Mouse (Mus musculus) cerebellum, adult 2 months (tissue): ENCODE results near the gene Rnf182.

ENCODE experiments used
- CTCF ChIP-seq: fragments of 200-500 bp; IDR thresholded peaks from 2 replicates; pipeline ENCODE4 v1.5.1; 2011; ENCODE audit warnings: low read depth, mild to moderate bottlenecking, control low read depth, low read length, moderate library complexity, borderline replicate concordance; ENCODE audit not compliant: insufficient read depth
- POLR2A ChIP-seq: fragments of 200-500 bp; IDR thresholded peaks from 2 replicates; pipeline ENCODE4 v1.6.1; 2011; ENCODE audit warnings: low read length, control low read depth, borderline replicate concordance; ENCODE audit not compliant: insufficient read depth

DNA sequence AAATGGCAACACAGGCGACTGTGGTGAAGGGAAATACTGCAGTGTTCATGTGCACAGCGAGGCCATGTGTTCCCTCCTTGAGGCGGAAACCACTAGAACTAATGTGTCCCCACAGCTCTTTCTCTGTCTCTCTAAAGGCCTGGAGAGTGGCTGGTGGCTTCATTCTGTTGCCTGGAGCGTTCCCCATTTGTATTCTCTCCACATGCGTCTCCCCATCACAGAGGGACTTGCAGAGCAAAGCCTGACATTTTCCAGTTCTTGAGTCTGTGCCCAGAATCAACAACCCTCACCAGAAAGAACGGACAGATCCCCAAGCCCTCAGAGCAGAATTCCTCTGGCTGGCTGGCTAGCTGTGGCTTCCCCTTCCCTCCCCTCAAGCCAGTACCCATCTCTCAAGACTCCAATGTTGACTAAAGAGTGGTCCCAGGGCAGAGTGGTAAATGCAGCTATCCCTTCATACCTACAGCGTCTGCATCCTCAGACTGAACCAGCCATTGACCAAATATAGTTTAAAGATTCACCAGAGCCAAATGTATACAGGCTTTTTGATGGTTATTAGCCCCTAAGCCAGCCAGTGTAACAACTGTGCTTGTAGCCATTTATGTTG lies 96.3 kb downstream of the Rnf182 start:
- no peak for TF ChIP-seq CTCF
- no peak for TF ChIP-seq POLR2A
